Mouse (Mus musculus) myocyte (in vitro differentiated cells): ENCODE measurements around the gene Foxc1. TPM values are rescaled to one million over a fixed set of nuclear protein-coding genes. Genes with fewer than 3 reads are reported as not detected.
A peak's percentile ranks its signal among the peaks of the same experiment; 100 is the strongest.

Source experiments
- H3K27me3 ChIP-seq: one replicate; pipeline ENCODE4 v1.6.1; 2011; ENCODE audit not compliant: control insufficient read depth, insufficient read depth, insufficient read length
- H3K36me3 ChIP-seq: one replicate; pipeline ENCODE4 v1.6.1; 2011; ENCODE audit not compliant: control insufficient read depth, insufficient read depth
- H3K4me2 ChIP-seq: one replicate; pipeline ENCODE4 v1.6.1; 2011; ENCODE audit warnings: low read depth, control low read depth
- H3K4me3 ChIP-seq: one replicate; pipeline ENCODE4 v1.5.1; 2011; ENCODE audit warnings: mild to moderate bottlenecking, control low read depth, moderate library complexity
- H3K79me2 ChIP-seq: one replicate; pipeline ENCODE4 v1.6.1; 2011; ENCODE audit not compliant: control insufficient read depth, insufficient read depth
- H3ac ChIP-seq: one replicate; pipeline ENCODE4 v1.6.1; 2011; ENCODE audit not compliant: control insufficient read depth, insufficient read length
- CEBPB ChIP-seq: IDR thresholded peaks from 2 replicates; pipeline ENCODE4 v1.6.1; 2011; ENCODE audit warnings: mild to moderate bottlenecking, moderate library complexity; ENCODE audit not compliant: poor library complexity, insufficient read depth, severe bottlenecking
- E2F4 ChIP-seq: IDR thresholded peaks from one replicate; pipeline ENCODE4 v1.6.1; 2011; ENCODE audit warnings: mild to moderate bottlenecking, control low read depth, moderate library complexity; ENCODE audit not compliant: insufficient read depth
- MAX ChIP-seq: IDR thresholded peaks from one replicate; pipeline ENCODE4 v1.6.1; 2011; ENCODE audit warnings: low read depth, mild to moderate bottlenecking, control low read depth
- MYOD1 ChIP-seq, 3 experiments: IDR thresholded peaks; one replicate each; pipeline ENCODE4 v1.6.1; 2011; ENCODE audit warnings: control low read depth in 2 of 3, low read depth in 2 of 3, mild to moderate bottlenecking in 2 of 3, moderate library complexity in 1 of 3; ENCODE audit not compliant: insufficient read length in 2 of 3, control insufficient read depth in 1 of 3
- MYOG ChIP-seq, 3 experiments: IDR thresholded peaks; one replicate each; pipeline ENCODE4 v1.6.1; 2011; ENCODE audit warnings: control low read depth in 2 of 3, low read depth in 2 of 3, mild to moderate bottlenecking in 2 of 3; ENCODE audit not compliant: insufficient read length in 2 of 3, control insufficient read depth in 1 of 3, insufficient read depth in 1 of 3
- POLR2A ChIP-seq: IDR thresholded peaks from one replicate; pipeline ENCODE4 v1.6.1; 2011; ENCODE audit warnings: low read depth, mild to moderate bottlenecking, control low read depth, moderate library complexity; ENCODE audit not compliant: insufficient read length
- POLR2AphosphoS2 ChIP-seq: IDR thresholded peaks from one replicate; pipeline ENCODE4 v1.6.1; 2011; ENCODE audit warnings: low read depth, control low read depth; ENCODE audit not compliant: insufficient read length
- REST ChIP-seq: IDR thresholded peaks from one replicate; pipeline ENCODE4 v1.6.1; 2011; ENCODE audit warnings: mild to moderate bottlenecking, control low read depth, moderate library complexity; ENCODE audit not compliant: insufficient read depth, insufficient read length
- SRF ChIP-seq: IDR thresholded peaks from one replicate; pipeline ENCODE4 v1.6.1; 2011; ENCODE audit warnings: low read depth; ENCODE audit not compliant: control insufficient read depth, insufficient read length
- TCF12 ChIP-seq: IDR thresholded peaks from one replicate; pipeline ENCODE4 v1.6.1; 2011; ENCODE audit warnings: mild to moderate bottlenecking, control low read depth; ENCODE audit not compliant: poor library complexity, insufficient read depth, severe bottlenecking
- TCF3 ChIP-seq: IDR thresholded peaks from one replicate; pipeline ENCODE4 v1.6.1; 2011; ENCODE audit warnings: low read depth, control low read depth; ENCODE audit not compliant: insufficient read length
- USF1 ChIP-seq: IDR thresholded peaks from one replicate; pipeline ENCODE4 v1.6.1; 2011; ENCODE audit warnings: low read depth, mild to moderate bottlenecking, control low read depth, moderate library complexity
- polyA plus RNA-seq: library from polyadenylated mRNA; unstranded; fragments of >200 nt; fragmentation: generic; extraction: Trizol; gene quantifications from one replicate; pipeline ENCODE4 v1.2.1, GENCODE M21; 2012; ENCODE audit warnings: missing spikeins

Foxc1 gene
- polyA plus RNA-seq, 1 experiment, result 3.4 TPM

DNA sequence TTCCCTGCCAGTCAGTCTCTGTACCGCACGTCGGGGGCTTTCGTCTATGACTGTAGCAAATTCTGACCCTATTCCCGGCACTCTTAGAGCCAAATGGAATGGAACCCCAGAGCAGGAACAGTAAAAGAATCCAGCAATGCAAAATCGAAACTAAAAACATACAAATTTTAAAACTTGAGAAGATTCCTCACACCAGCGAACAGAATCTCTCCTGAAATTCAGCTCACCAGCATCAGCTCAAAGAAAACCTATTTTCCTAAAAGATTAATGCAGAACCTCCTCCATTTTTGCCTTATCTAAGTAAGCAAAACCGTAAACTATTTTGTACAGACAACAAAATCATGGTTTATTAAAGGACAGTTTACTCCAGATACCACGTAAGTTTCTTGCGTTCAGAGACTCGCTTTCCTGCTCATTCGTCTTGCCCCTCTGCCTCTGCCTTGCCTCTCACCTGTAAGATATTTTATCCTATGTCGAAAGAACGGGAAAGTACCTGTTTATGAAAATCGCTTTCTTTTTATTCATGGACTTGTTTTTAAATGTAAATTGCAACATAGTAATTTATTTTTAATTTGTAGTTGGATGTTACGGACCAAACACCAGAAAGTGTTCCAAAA lies 2.5 kb downstream of the Foxc1 start:
- TF ChIP-seq CEBPB (no peak), MAX (no peak), USF1 (no peak), TCF3 (no peak), TCF12 (no peak), E2F4 (no peak), POLR2A (no peak), MYOG (IDR thresholded peaks at IDR 0.05; ENCODE audit: control insufficient read depth in 1 of 3, insufficient read depth in 1 of 3, insufficient read length in 2 of 3, low read depth in 2 of 3) (no peak), MYOD1 (IDR thresholded peaks at IDR 0.05; ENCODE audit: control insufficient read depth in 1 of 3, insufficient read length in 2 of 3, low read depth in 2 of 3) (no peak), REST (no peak)
- peaks cover 3% of the 10 kb centered on the region for H3K36me3 ChIP-seq
- H3K27me3 ChIP-seq, result no peaks in the 10 kb centered on the region
- peak overlapping the region; percentile 80 for H3K4me2 ChIP-seq
- peaks cover 25% of the 10 kb centered on the region for H3K79me2 ChIP-seq
- H3K4me3 ChIP-seq, result peak overlapping the region; percentile 80
- H3ac ChIP-seq, result peak overlapping the region; percentile 85

DNA sequence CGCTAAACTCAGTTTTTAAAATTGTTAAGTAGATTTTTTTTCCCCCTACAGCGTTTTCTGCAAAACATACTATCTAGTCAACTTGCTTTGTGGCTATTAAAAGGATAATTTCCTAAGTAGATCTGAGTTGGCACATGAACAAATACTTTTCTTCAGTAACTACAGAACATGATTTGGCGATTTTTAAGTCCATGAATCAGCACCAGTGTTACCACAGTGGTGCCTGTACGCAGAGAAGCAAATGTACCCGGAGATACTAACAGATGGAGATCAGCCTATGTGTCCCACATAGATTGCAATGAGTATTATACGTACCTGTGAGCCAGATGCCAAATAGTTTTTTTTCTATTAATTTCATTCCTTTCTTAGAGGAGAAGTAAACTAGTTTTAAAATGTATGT lies 3.3 kb downstream of the Foxc1 start:
- no peak overlapping the region for H3ac ChIP-seq
- peak overlapping the region; percentile 80 for H3K4me3 ChIP-seq
- peaks cover 3% of the 10 kb centered on the region for H3K36me3 ChIP-seq
- H3K79me2 ChIP-seq, result peaks cover 25% of the 10 kb centered on the region
- no peak for TF ChIP-seq MYOG (IDR thresholded peaks at IDR 0.05; ENCODE audit: control insufficient read depth in 1 of 3, insufficient read depth in 1 of 3, insufficient read length in 2 of 3, low read depth in 2 of 3)
- no peak for TF ChIP-seq REST
- TF ChIP-seq TCF3, result no peak
- no peak for TF ChIP-seq MAX
- no peak for TF ChIP-seq MYOD1 (IDR thresholded peaks at IDR 0.05; ENCODE audit: control insufficient read depth in 1 of 3, insufficient read length in 2 of 3, low read depth in 2 of 3)
- no peak for TF ChIP-seq SRF
- TF ChIP-seq POLR2AphosphoS2, result no peak
- TF ChIP-seq CEBPB, result no peak
- H3K4me2 ChIP-seq, result peak overlapping the region; percentile 80
- no peaks in the 10 kb centered on the region for H3K27me3 ChIP-seq

DNA sequence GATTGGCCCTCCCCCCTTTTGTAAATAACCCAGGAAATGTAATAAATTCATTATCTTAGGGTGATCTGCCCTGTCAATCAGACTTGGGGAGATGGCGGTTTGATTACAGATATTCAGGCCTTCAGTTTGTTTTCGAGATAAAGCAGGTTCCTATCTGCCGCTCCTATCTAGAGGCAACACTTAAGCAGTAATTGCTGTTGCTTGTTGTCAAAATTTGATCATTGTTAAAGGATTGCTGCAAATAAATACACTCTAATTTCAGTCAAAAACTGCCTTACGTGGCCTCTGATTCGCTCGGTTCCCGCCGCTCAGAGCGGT lies 3.9 kb downstream of the Foxc1 start:
- H3K36me3 ChIP-seq, result peaks cover 3% of the 10 kb centered on the region
- H3K4me2 ChIP-seq, result no peak overlapping the region
- no peaks in the 10 kb centered on the region for H3K27me3 ChIP-seq
- no peak for TF ChIP-seq POLR2AphosphoS2
- TF ChIP-seq MAX, result no peak
- no peak for TF ChIP-seq CEBPB
- TF ChIP-seq TCF12, result no peak
- TF ChIP-seq POLR2A, result no peak
- TF ChIP-seq MYOG (IDR thresholded peaks at IDR 0.05; ENCODE audit: control insufficient read depth in 1 of 3, insufficient read depth in 1 of 3, insufficient read length in 2 of 3, low read depth in 2 of 3), result no peak
- no peak for TF ChIP-seq REST
- no peak for TF ChIP-seq MYOD1 (IDR thresholded peaks at IDR 0.05; ENCODE audit: control insufficient read depth in 1 of 3, insufficient read length in 2 of 3, low read depth in 2 of 3)
- no peak for TF ChIP-seq SRF
- TF ChIP-seq TCF3, result no peak
- no peak for TF ChIP-seq USF1
- peaks cover 25% of the 10 kb centered on the region for H3K79me2 ChIP-seq
- no peak overlapping the region for H3ac ChIP-seq
- peak overlapping the region; percentile 80 for H3K4me3 ChIP-seq

DNA sequence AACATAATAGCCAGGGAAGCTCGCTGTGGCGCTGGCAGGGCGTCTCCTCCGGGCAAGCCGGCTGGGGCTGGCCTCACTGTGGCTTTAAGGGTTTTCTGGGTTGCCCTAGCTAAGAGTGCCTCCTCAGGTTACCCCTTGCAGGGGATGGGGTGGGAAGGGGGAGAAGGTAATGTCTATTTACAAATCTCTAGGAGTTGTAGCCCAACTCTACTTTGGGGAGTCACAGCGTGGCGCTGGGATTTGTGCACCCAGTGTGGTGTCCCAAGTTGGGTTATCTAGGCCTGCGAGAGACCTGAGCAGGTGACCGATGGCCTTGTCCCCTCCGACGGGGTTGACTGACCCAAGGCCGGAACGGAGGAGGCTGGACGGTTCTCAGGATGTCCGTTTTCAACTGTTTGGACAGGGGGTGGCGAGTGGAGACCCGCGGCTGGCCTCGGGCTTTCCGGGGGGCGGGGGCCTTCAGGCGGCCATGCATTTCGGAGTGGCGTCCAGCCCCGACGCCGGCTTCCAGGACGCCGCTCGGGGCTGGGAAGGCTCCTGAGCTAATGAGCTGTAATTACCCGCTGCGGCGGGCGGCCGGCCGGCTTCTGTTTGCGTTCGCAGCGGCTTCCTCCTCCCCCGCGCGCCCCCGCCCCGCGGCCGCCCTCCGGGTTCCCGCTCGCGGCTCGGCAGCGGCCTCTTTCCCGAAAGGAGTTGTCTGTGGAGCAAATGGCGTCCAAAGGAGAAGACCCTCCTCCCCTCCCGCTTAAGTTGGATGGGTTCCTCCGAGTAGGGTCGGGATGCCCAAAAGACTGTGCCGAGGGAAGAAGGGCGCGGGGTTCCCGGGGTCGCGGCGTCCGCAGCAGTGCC lies 4.5 kb downstream of the Foxc1 start:
- Histone ChIP-seq H3K36me3 (peaks cover 3% of the 10 kb centered on the region), H3ac (no peak overlapping the region), H3K79me2 (peaks cover 25% of the 10 kb centered on the region), H3K4me2 (no peak overlapping the region), H3K4me3 (peak overlapping the region; percentile 80), H3K27me3 (no peaks in the 10 kb centered on the region)
- TF ChIP-seq MYOG (IDR thresholded peaks at IDR 0.05; ENCODE audit: control insufficient read depth in 1 of 3, insufficient read depth in 1 of 3, insufficient read length in 2 of 3, low read depth in 2 of 3) (no peak), MAX (no peak), POLR2A (no peak), E2F4 (no peak), SRF (no peak), CEBPB (no peak), MYOD1 (IDR thresholded peaks at IDR 0.05; ENCODE audit: control insufficient read depth in 1 of 3, insufficient read length in 2 of 3, low read depth in 2 of 3) (no peak), POLR2AphosphoS2 (no peak), TCF12 (no peak), USF1 (no peak), TCF3 (no peak), REST (no peak)
